Mouse (Mus musculus) adrenal gland, postnatal 4 days (tissue): ENCODE results near the gene Nup210. TPM values are rescaled to one million over a fixed set of nuclear protein-coding genes. Genes with fewer than 3 reads are reported as not detected.
"Not testable (repeated sequence)": the region's sequence is repeated elsewhere in the genome, so short reads cannot be mapped to it uniquely, and the experiment has no call there.

Experiments used
- DNase-seq, 2 experiments: peaks; one replicate each; pipeline ENCODE4 v3.0.0; 2021 to 2022; ENCODE audit warnings: low spot score in 2 of 2, mixed read lengths in 2 of 2
- total RNA-seq, 2 experiments: library from RNA; stranded (reverse); gene quantifications; 2 replicates each; pipeline ENCODE4 v1.2.3; 2021

Gene Nup210
- total RNA-seq, 2 experiments from 2014 or later: 17.0 to 24.6 TPM

DNA sequence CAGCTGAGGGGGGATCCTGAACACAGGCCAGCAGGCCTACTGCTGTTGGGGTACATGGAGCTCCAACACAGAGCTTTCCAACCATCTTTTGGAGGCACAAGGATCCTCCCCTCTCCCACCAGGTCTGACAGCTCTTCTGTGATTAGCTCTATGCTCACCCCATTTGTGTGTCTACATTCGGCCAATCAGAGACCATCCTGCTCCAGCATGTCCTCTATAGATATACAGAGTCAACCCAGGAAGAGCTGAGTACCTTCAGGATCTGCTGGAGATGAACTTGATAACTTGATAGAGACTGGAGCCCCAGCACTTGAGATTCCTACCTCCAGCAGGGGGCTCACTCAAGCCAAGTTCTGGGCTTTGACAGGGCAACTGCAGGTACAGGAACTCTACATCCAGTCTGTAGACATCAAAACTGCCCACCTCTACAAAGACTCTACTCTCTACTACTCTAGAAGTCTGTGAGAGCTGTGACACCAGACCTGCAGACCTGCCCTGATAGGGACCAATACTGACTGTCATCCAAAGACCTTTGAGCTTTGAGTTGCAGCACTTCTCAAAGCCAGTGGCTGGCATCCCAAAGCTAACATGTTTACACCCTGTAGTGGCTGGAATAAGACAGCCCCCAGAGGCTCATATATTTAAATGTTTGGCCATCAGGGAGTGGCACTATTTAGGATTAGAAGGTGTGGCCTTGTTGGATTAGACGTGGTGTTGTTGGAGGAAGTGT, 11.1 kb downstream of the Nup210 start:
- no peak for DNase-seq

DNA sequence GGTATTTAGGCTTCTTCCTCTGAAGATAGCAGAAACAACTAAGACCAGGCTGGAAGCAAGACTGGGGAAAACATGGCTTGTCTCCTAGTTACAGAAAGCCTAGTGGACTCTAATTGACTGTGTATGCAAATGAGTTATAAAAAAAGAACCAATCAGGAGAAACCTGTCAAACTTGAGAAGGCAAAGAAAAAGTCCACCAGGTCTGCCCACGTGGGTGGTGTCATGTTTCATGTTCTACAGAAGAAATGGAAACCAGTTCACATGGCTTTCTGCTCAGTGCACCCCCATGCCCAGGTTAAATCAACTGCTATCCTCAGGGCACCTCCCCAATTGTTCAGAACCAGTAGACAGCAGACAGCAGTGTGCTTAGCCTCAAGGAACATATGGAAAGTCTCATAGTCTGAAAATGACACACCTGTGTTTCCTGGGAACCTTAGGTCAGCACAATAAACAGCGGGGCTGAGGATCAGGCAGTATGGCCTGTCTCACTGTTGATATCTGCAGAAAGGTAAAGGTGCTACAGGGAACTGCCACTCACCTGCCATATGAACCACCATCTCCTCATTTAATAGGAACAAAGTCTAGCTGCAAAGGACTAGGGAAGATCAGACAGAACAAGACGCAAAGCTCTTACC, 11.7 kb downstream of the Nup210 start:
- DNase-seq: no peak

DNA sequence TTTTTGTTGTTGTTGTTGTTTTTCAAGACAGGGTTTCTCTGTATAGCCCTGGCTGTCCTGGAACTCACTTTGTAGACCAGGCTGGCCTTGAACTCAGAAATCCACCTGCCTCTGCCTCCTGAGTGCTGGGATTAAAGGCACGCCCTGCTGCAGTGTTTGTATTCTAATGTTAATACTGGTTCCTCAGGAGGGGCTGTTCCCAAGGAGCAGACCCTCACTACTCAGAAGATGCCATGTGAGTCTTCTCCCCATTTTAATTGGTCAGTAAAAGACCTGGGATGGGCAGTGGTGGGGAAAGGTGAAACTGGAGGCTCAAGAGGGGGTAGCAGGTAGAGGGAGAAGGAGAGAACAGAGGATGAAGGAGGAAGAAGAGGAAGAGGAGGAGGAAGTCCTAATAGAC, 13.2 kb downstream of the Nup210 start:
- DNase-seq: not testable (repeated sequence)

GRCm38 (mm10) chr6:91100621-91101020, 16.0 kb downstream of the Nup210 start:
- DNase-seq: no peak

- no peak for DNase-seq
These were observed 18.8 kb downstream of the Nup210 start for GRCm38 (mm10) chr6:91097879-91098278.

DNA sequence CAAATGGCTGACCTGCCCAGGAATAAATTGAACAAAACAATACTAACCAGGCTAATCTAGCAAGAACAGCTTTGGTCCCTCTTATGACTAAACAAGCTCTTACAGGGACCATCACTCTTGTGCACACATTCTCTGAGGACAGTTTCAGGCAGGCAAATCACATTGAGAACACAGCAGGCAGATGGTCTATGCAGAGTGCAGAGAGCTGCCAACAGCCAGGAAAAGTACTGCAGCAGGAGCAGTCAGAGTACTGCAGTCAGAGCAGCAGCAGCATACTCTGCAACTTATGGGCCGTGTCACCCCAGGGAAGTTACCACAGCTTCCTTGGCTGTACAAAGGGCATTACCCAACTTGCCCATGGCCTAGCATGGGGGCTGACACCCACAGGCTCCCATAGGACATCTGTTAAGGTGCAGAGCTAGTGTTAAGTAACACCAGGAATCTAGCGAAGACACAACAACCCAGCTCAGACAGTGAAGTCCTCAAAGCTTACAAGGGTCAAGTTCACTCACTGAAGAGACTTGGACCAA, 21.5 kb downstream of the Nup210 start:
- no peak for DNase-seq

- DNase-seq: no peak
These were observed 24.3 kb downstream of the Nup210 start for GRCm38 (mm10) chr6:91092216-91092899.

DNA sequence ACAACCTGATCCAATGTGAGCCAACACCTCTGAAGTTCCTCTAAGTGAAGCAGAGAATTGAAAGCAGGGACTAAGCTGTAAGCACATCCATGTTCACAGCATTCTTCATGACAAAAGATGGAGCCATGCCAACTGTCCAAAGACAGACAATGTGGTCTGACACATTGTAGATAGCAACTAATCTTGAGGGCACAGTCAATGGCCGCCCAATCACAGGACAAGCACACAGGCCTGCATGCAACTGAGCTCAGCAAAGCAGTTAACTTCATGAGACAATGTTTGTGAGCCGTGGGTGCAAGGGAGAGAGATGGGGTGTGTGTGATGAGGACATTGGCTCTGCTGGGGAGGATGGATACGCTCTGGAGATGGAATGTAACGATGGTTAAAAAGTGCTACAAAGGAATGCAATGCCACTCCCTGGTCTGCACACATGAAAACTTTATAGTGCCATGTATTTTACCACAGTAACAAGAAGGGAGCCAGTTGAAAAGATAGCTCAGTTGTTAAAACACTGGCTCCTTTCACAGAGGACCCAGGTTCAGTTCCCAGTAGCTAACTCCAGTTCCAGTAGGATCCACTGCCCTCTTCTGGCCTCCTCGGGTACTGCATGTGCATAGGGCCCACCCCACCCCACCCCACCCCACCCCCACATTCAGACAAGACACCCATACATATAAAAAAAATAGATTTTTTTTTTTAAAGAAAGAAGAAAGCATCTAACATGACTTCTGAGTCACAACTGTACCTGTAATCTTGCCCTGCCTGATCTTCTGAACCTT, 31.3 kb downstream of the Nup210 start:
- no peak for DNase-seq

GRCm38 (mm10) chr6:91080033-91080432, 36.6 kb downstream of the Nup210 start:
- no peak for DNase-seq

GRCm38 (mm10) chr6:91076249-91076648, 40.4 kb downstream of the Nup210 start:
- DNase-seq: peak; percentile 7 to 9

- DNase-seq: no peak
These were observed 48.1 kb downstream of the Nup210 start for GRCm38 (mm10) chr6:91068511-91068910.

DNA sequence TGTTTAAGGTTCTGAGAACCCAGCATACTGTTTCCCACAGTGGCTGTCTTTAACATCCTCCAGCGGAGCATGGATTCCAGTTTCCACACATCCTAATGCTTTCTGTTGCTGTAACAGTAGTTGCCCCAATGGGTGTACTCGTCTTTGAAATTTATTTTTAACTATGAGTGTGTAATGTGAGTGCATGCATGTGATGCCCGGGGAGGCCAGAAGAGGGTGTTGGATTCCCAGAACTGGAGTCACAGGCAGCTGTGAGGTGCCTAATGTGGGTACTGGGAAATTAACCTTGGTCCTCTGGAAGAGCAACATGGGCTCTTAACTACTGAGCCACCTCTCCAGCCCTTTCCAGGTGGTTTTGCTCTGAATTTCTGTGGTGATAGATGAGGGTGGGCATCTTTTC, 49.6 kb downstream of the Nup210 start:
- DNase-seq: no peak

GRCm38 (mm10) chr6:91061296-91061695, 55.3 kb downstream of the Nup210 start:
- no peak for DNase-seq

DNA sequence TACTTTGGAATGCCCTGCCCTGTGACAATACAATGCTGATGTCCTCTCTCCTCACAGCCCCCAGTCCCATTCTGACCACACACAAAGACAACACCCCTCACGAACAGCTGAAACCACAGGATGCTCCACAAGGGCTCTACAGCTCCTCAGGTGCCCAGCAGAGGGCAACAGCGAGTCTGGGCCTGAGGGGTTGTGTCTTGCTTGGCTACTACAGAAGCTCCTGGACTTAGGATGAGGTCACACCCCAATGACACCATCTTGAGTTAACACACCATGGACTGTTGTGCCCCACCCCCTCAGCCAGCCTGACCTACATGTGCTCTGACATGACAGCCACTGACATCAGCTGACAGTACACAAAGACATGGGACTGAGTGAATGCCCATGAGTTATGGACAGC, 56.9 kb downstream of the Nup210 start:
- DNase-seq: no peak

DNA sequence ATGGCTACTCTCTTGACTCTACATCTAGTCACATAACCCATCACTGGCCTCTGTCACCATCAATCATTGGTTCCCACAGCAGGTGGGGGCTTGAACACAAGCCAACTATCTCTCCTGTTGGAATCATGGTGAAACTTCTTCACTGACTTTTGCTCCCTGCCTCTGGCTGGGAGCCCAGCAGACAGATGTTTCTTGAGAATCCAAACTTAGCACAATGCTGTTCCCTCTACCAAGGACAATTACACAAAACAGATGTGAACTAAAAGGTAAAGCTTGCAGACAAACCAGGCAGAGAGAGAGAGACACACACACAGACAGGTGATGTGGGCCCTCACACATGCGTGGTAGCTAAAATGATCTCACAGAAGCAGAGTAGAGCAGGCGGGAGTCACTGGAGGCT, 58.6 kb downstream of the Nup210 start:
- no peak for DNase-seq

GRCm38 (mm10) chr6:91056348-91056747, 60.3 kb downstream of the Nup210 start:
- no peak for DNase-seq

- DNase-seq: no peak
These were observed 64.1 kb downstream of the Nup210 start for GRCm38 (mm10) chr6:91052572-91052971.

- no peak for DNase-seq
These were observed 68.6 kb downstream of the Nup210 start for GRCm38 (mm10) chr6:91048019-91048418.

DNA sequence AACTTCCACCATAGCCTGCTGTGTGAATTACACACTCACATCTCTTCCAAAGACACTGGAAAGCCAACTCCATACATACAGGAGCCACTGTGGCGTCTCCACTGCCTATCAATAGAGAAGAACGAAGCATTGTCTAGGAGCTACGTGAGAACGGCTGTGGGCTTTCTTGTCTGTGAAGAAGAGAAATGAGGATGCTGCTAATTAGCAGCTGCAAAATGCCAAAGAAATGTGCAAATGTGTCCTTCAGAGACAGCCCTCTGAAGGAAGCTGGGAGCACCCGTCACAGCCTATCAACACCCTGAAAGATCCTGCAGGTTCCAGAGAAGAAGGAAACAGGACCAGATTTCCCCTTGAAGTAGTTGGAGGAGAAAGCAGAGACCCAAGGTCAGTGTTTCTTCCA, 69.2 kb downstream of the Nup210 start:
- no peak for DNase-seq

DNA sequence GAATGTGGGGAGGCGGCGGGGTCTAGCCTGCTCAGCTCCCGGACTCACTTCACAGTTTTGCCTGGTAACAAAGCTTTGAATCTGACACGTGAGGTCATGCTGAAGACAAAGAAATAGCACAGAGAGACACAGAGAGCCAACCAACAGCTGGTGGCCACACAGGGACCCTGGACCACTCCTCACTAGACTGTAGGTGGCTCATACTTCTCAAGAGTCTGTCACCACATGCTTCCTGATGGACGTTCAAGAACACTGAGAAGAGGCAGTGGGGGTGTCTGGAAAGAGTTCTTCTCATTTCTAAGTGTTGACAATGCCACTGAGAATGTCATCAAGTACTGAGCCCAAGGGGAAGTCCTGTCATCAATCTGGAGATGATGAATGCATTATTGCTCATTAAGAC, 70.4 kb downstream of the Nup210 start:
- DNase-seq: no peak

GRCm38 (mm10) chr6:91044628-91045331, 71.8 kb downstream of the Nup210 start:
- DNase-seq: no peak
